Mouse (Mus musculus) 3134 (cell line): ENCODE data around the gene Slc38a4.

Experiments
- DNase-seq: peaks from one replicate; pipeline ENCODE4 v3.0.0-alpha.2; 2011; ENCODE audit warnings: low spot score; ENCODE audit not compliant: insufficient read length; ENCODE audit errors: extremely low read depth

Slc38a4 gene

GRCm38 (mm10) chr15:97020221-97020620 is 35.5 kb downstream of the Slc38a4 start:
- no peak for DNase-seq

GRCm38 (mm10) chr15:97019323-97019722 is 36.4 kb downstream of the Slc38a4 start:
- DNase-seq = no peak

- DNase-seq = no peak
Observed at GRCm38 (mm10) chr15:97017195-97017594, 38.6 kb downstream of the Slc38a4 start.

- no peak for DNase-seq
Observed at GRCm38 (mm10) chr15:97015036-97015596, 40.6 kb downstream of the Slc38a4 start.

- DNase-seq = no peak
Observed at GRCm38 (mm10) chr15:97011599-97012372, 44.0 kb downstream of the Slc38a4 start.

GRCm38 (mm10) chr15:97009271-97009670 is 46.5 kb downstream of the Slc38a4 start:
- DNase-seq = no peak

- no peak for DNase-seq
Observed at GRCm38 (mm10) chr15:97005631-97006234, 50.0 kb downstream of the Slc38a4 start.

- no peak for DNase-seq
Observed at GRCm38 (mm10) chr15:97004525-97004867, 51.3 kb downstream of the Slc38a4 start.

- peak; percentile 69 for DNase-seq
Observed at GRCm38 (mm10) chr15:97003851-97004524, 51.8 kb downstream of the Slc38a4 start.

- no peak for DNase-seq
Observed at GRCm38 (mm10) chr15:97003186-97003585, 52.6 kb downstream of the Slc38a4 start.

GRCm38 (mm10) chr15:97002752-97003151 is 53.0 kb downstream of the Slc38a4 start:
- DNase-seq = no peak

GRCm38 (mm10) chr15:97001886-97002285 is 53.9 kb downstream of the Slc38a4 start:
- no peak for DNase-seq

GRCm38 (mm10) chr15:97001416-97001815 is 54.3 kb downstream of the Slc38a4 start:
- DNase-seq = no peak

- peak; percentile 50 for DNase-seq
Observed at GRCm38 (mm10) chr15:97000319-97001251, 55.2 kb downstream of the Slc38a4 start.

GRCm38 (mm10) chr15:96999401-96999800 is 56.4 kb downstream of the Slc38a4 start:
- no peak for DNase-seq

GRCm38 (mm10) chr15:96985618-96986017 is 70.1 kb downstream of the Slc38a4 start:
- DNase-seq = no peak

GRCm38 (mm10) chr15:96983581-96984330 is 72.0 kb downstream of the Slc38a4 start:
- no peak for DNase-seq

- DNase-seq = no peak
Observed at GRCm38 (mm10) chr15:96975125-96975524, 80.6 kb downstream of the Slc38a4 start.

GRCm38 (mm10) chr15:96974131-96974530 is 81.6 kb downstream of the Slc38a4 start:
- no peak for DNase-seq

GRCm38 (mm10) chr15:96973370-96973769 is 82.4 kb downstream of the Slc38a4 start:
- DNase-seq = no peak
